Mouse (Mus musculus): ENCODE measurements around the gene Rassf7.

DNA sequence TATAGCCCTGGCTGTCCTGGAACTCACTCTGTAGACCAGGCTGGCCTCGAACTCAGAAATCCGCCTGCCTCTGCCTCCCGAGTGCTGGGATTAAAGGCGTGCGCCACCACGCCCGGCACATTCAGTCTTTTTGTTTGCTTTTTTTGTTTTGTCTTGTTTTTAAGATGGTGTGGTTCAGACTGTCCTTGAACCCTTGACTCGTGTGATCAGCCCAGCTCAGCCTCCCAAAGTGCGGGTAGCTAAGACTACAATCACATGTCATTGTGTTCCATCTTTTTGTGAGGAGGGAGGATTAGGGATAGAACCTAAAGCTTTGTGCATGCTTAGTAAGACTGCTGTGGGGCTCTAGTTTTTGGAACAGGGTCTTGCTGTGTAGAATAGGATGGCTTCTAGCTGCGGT is 15.9 kb downstream of the Rassf7 start:
- no peak for TF ChIP-seq CTCF (IDR thresholded peaks at IDR 0.05; ENCODE audit: control insufficient read depth, insufficient read depth, low read length)
- TF ChIP-seq POLR2A (IDR thresholded peaks at IDR 0.05; ENCODE audit: borderline replicate concordance, control insufficient read depth, low read depth, low read length), result no peak

All from bone marrow, adult 2 months (tissue).